Mouse (Mus musculus): ENCODE data around the gene Pbx4.

DNA sequence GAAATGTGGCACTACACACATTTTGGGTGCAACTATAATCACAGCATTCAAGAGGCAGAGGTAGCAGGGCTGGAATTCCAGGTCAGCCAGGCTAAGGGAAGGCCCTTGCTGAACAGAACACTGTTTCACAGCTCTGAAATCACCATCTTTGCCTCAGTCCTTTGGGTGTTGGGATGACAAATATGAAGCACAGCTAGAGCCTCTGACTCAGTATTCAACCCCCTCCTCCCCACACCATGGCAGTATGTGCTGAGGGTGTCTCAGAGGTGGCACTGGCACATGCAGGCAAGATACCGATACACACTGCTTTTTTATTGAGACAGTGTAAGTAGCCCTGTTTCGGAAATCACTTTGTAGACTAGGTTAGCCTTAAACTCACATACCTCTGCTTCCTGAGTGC lies 74.0 kb downstream of the Pbx4 start:
- TF ChIP-seq CTCF (IDR thresholded peaks at IDR 0.05; ENCODE audit: insufficient read depth, low read depth, low read length), result no peak
- TF ChIP-seq POLR2A (IDR thresholded peaks at IDR 0.05; ENCODE audit: insufficient read depth, low read depth, low read length), result no peak

Data from olfactory bulb, adult 2 months (tissue).